ENCODE assay signal across 15 mouse cellular contexts in genomic region chr6:114778650-114779049, GRCm38 (mm10).
DNase-seq lines count a peak whose midpoint lies in the region; ATAC-seq and TF ChIP-seq lines count a peak whose summit lies in the region.
"Had no signal": no experiment of that assay in that cellular context is flagged by ENCODE, and none has a peak within 500 bp of the region (broad histone marks: within the 10 kb centered on the region; RNA-seq: fewer than 3 reads in every experiment).

No protein-coding gene starts in this region.

- H3K4me1 ChIP-seq in forebrain, postnatal 0 days (ENCODE audit: insufficient read depth), result peaks cover 16% of the 10 kb centered on the region
- H3K4me1 ChIP-seq in forebrain, embryonic 16.5 days (replicated peaks; ENCODE audit: control insufficient read depth, insufficient read depth, low read length), result peaks cover 10% of the 10 kb centered on the region
- H3K4me1 ChIP-seq in neural tube, embryonic 12.5 days, result peaks cover 26% of the 10 kb centered on the region
- peaks cover 37% of the 10 kb centered on the region for H3K4me1 ChIP-seq in hindbrain, embryonic 12.5 days
- H3K4me1 ChIP-seq in spleen, adult 2 months (ENCODE audit: control insufficient read depth, insufficient read depth, insufficient read length), result peaks cover 9% of the 10 kb centered on the region; the same call in 1 of the 2 replicates

- no peak overlapping the region for H3K4me3 ChIP-seq in forebrain, postnatal 0 days (ENCODE audit: low read depth, low read length)
- no peak overlapping the region for H3K4me3 ChIP-seq in forebrain, embryonic 16.5 days (replicated peaks; ENCODE audit: low read length)
- no peak overlapping the region for H3K4me3 ChIP-seq in neural tube, embryonic 12.5 days
- H3K4me3 ChIP-seq in hindbrain, embryonic 12.5 days, result no peak overlapping the region
- no peak overlapping the region for H3K4me3 ChIP-seq in spleen, adult 2 months (ENCODE audit: extremely low read depth, insufficient read depth, insufficient read length)
- H3K4me3 ChIP-seq: left cerebral cortex, adult 2 months; liver, embryonic 15.5 days had no signal

- no peak overlapping the region for H3K9ac ChIP-seq in forebrain, postnatal 0 days
- H3K9ac ChIP-seq in forebrain, embryonic 16.5 days (replicated peaks; ENCODE audit: low read depth, low read length), result no peak overlapping the region
- H3K9ac ChIP-seq in neural tube, embryonic 12.5 days, result no peak overlapping the region
- H3K9ac ChIP-seq in hindbrain, embryonic 12.5 days, result no peak overlapping the region
- H3K9ac ChIP-seq: liver, embryonic 15.5 days had no signal

- no peak overlapping the region for H3K27ac ChIP-seq in forebrain, postnatal 0 days (ENCODE audit: low read depth, low read length)
- H3K27ac ChIP-seq in forebrain, embryonic 16.5 days (ENCODE audit: low read length), result no peak overlapping the region
- H3K27ac ChIP-seq in neural tube, embryonic 12.5 days, result no peak overlapping the region
- no peak overlapping the region for H3K27ac ChIP-seq in hindbrain, embryonic 12.5 days
- no peak overlapping the region for H3K27ac ChIP-seq in spleen, adult 2 months (ENCODE audit: insufficient read depth, low read length)
- H3K27ac ChIP-seq: left cerebral cortex, adult 2 months; liver, embryonic 15.5 days had no signal

- no peak overlapping the region for H3K4me2 ChIP-seq in forebrain, postnatal 0 days (ENCODE audit: low read depth)
- H3K4me2 ChIP-seq in forebrain, embryonic 16.5 days (ENCODE audit: low read length), result no peak overlapping the region
- H3K4me2 ChIP-seq in neural tube, embryonic 12.5 days (replicated peaks), result no peak overlapping the region
- H3K4me2 ChIP-seq in hindbrain, embryonic 12.5 days (replicated peaks), result no peak overlapping the region
- H3K4me2 ChIP-seq: heart, embryonic 11.5 days; liver, embryonic 15.5 days had no signal

- H3K36me3 ChIP-seq in forebrain, postnatal 0 days (ENCODE audit: insufficient read depth), result no peaks in the 10 kb centered on the region
- H3K36me3 ChIP-seq in forebrain, embryonic 16.5 days (ENCODE audit: control insufficient read depth, insufficient read depth), result no peaks in the 10 kb centered on the region
- no peaks in the 10 kb centered on the region for H3K36me3 ChIP-seq in neural tube, embryonic 12.5 days
- H3K36me3 ChIP-seq in hindbrain, embryonic 12.5 days, result no peaks in the 10 kb centered on the region
- H3K36me3 ChIP-seq in spleen, adult 2 months (ENCODE audit: control insufficient read depth, insufficient read depth, low read length), result no peaks in the 10 kb centered on the region
- H3K36me3 ChIP-seq: liver, embryonic 15.5 days had no signal

- no peak for TF ChIP-seq CTCF in forebrain, postnatal 0 days (IDR thresholded peaks at IDR 0.05; ENCODE audit: low read depth)
- no peak for TF ChIP-seq CTCF in spleen, adult 2 months (IDR thresholded peaks at IDR 0.05; ENCODE audit: extremely low read depth, insufficient read depth, insufficient read length, insufficient replicate concordance)

- no peak for ATAC-seq in forebrain, postnatal 0 days
- ATAC-seq in forebrain, embryonic 16.5 days, result no peak
- ATAC-seq in neural tube, embryonic 12.5 days (ENCODE audit: low FRiP score, low read depth), result peak; percentile 79
- ATAC-seq in hindbrain, embryonic 12.5 days (ENCODE audit: low FRiP score), result peak; percentile 63; the same call in 1 of the 2 replicates
- no peak for ATAC-seq in monocyte, adult 5-6 weeks (replicated peaks; ENCODE audit: insufficient number of reproducible peaks, low FRiP score, low TSS enrichment, poor library complexity, severe bottlenecking)
- ATAC-seq: Patski had no signal

- no peak for TF ChIP-seq POLR2A in spleen, adult 2 months (IDR thresholded peaks at IDR 0.05; ENCODE audit: low read depth, low read length)

- 33% methylated on average over 8 of the region's 8 CpGs for WGBS in forebrain, postnatal 0 days
- WGBS in forebrain, embryonic 16.5 days, result 43% methylated on average over 8 of the region's 8 CpGs
- WGBS in neural tube, embryonic 12.5 days, result 25% methylated on average over 8 of the region's 8 CpGs
- WGBS in hindbrain, embryonic 12.5 days, result 41% methylated on average over 8 of the region's 8 CpGs
- 54% methylated on average over 8 of the region's 8 CpGs for WGBS in spleen, adult 2 months

- H3K27me3 ChIP-seq in forebrain, postnatal 0 days (ENCODE audit: insufficient read depth, low read length), result no peaks in the 10 kb centered on the region
- no peaks in the 10 kb centered on the region for H3K27me3 ChIP-seq in forebrain, embryonic 16.5 days (replicated peaks; ENCODE audit: control insufficient read depth, insufficient read depth, low read length)
- H3K27me3 ChIP-seq in neural tube, embryonic 12.5 days (replicated peaks), result no peaks in the 10 kb centered on the region
- no peaks in the 10 kb centered on the region for H3K27me3 ChIP-seq in hindbrain, embryonic 12.5 days
- no peaks in the 10 kb centered on the region for H3K27me3 ChIP-seq in spleen, adult 2 months (ENCODE audit: control insufficient read depth, insufficient read depth, low read length)
- H3K27me3 ChIP-seq: liver, embryonic 15.5 days; Patski had no signal

- H3K9me3 ChIP-seq in forebrain, postnatal 0 days (ENCODE audit: low read length), result no peaks in the 10 kb centered on the region
- H3K9me3 ChIP-seq in forebrain, embryonic 16.5 days (ENCODE audit: control insufficient read depth, low read length), result no peaks in the 10 kb centered on the region
- no peaks in the 10 kb centered on the region for H3K9me3 ChIP-seq in neural tube, embryonic 12.5 days
- H3K9me3 ChIP-seq in hindbrain, embryonic 12.5 days (replicated peaks), result no peaks in the 10 kb centered on the region
- H3K9me3 ChIP-seq: liver, embryonic 15.5 days had no signal

- peak; percentile 13 for DNase-seq in forebrain, postnatal 0 days
- no peak for DNase-seq in neural tube, embryonic 10.5 days (ENCODE audit: extremely low spot score, low spot score)
- peak; percentile 9 to 30 for DNase-seq in spleen, adult 2 months (ENCODE audit: low read depth in 1 of 2, low spot score in 2 of 2)
- no peak for DNase-seq in adrenal gland, adult 8-10 months
- DNase-seq: adrenal gland, postnatal 10 days; kidney, postnatal 25 days; thymus, postnatal 14 days had no signal

Comparison
In these comparisons a context has a peak if more than half of its experiments do, and no peak if none do; other contexts are left out.
1. ATAC-seq: peak in neural tube, embryonic 12.5 days (single experiment) and hindbrain, embryonic 12.5 days (single experiment); none in forebrain, postnatal 0 days (single experiment), forebrain, embryonic 16.5 days (single experiment) and monocyte, adult 5-6 weeks (single experiment).
2. DNase-seq: peak in forebrain, postnatal 0 days (single experiment) and spleen, adult 2 months (2 of 2); none in neural tube, embryonic 10.5 days (single experiment) and adrenal gland, adult 8-10 months (single experiment).